Mouse (Mus musculus) gastrocnemius, adult 2 months (tissue): ENCODE measurements around the gene Rpl35. TPM values are rescaled to one million over a fixed set of nuclear protein-coding genes. Genes with fewer than 3 reads are reported as not detected.

ENCODE experiments used
- DNase-seq: peaks from one replicate; pipeline ENCODE4 v3.0.0; 2022
- H3K27ac ChIP-seq: fragments of 200-600 bp; 2 replicates; pipeline ENCODE4 v1.8.1; 2022; ENCODE audit warnings: mild to moderate bottlenecking
- H3K4me3 ChIP-seq: fragments of 200-600 bp; 2 replicates; pipeline ENCODE4 v1.8.1; 2022; ENCODE audit warnings: mild to moderate bottlenecking, moderate library complexity
- CTCF ChIP-seq: fragments of 200-600 bp; IDR thresholded peaks from 2 replicates; pipeline ENCODE4 v1.8.1; 2022; ENCODE audit warnings: antibody characterized with exemption, mild to moderate bottlenecking, moderate library complexity
- intact Hi-C: fragments of 180-260 bp; cut with DNase I; formaldehyde crosslinking; loops from one replicate; pipeline ENCODE4 v1.15.1; 2025
- total RNA-seq, 2 experiments: library from RNA; stranded (reverse); gene quantifications; 2 replicates each; pipeline ENCODE4 v1.2.3; 2021

Gene Rpl35
- total RNA-seq, 2 experiments from 2014 or later, result 264 to 300 TPM

DNA sequence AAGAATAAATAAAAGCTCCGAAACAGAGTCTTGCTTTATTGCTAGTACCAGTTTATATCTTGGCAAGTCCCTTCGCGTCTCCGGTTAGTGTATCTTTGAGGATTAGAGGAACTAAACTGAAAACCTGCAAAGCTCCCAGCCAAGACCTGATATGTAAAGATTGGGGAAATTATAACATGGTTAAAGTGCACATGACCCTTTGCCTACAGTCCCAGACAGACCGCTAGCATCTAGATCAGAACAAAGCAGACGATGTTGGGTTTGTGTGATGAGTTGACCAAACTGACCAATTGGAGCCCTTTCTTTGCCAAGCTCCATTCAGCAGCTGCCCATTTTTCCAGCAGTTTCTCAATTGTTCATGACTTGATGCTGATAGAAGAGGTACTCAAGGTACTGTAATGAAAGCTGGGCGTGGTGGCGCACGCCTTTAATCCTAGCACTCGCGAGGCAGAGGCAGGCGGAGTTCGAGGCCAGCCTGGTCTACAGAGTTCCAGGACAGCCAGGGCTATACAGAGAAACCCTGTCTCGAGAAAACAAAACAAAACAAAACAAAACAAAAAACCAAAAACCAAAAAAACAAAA lies 816 bp upstream of the Rpl35 start:
- Histone ChIP-seq H3K4me3 (peak overlapping the region; percentile 94), H3K27ac (peak overlapping the region; percentile 88)
- no peak for TF ChIP-seq CTCF
- intact Hi-C loops, result loop anchor here (10.0 kb wide), 1 partner anchor 361 kb away; the partner anchor contains the start of gene Psmb7
- no peak for DNase-seq

DNA sequence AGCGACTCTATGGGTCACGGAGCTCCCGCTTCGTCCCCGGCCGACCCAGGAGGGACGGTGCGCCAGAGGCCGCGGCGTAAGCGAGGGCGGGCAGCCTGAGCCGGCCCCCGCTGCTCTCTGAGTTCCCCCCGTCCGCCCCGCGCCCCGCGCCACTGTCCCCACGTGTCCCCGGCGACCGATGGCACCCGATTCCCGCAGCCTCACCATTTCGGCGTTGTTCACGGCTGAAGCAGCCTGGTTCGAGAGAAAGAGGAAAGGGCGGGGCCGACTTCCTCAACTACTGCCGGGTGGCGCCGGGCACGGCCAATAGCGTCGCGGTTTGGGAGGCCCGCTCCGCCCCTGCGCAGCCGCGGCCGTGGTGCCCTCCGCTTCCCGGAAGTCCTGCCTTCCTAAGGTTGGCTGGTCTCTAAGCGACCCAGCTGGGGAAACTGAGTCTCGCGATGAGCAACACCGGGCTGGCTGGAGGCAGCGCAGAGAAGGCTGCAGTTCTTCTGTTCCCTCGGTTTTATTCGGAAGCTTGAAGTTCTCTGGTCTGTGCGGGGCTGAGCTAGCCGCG lies 466 bp downstream of the Rpl35 start, which contains the start of gene Arpc5l:
Arpc5l (plus strand) TSS at position 469 of the 556 bp plus-strand sequence.
- TF ChIP-seq CTCF, result no peak
- intact Hi-C loops, result loop anchor here (10.0 kb wide), 1 partner anchor 360 kb away; the partner anchor contains the start of gene Psmb7
- peak; percentile 95 for DNase-seq
- H3K4me3 ChIP-seq, result peak within 1 kb of the TSS; percentile 94
- peak within 1 kb of the TSS; percentile 88 for H3K27ac ChIP-seq

- H3K27ac ChIP-seq, result peak overlapping the region; percentile 88
- DNase-seq, result no peak
These were observed 1.1 kb downstream of the Rpl35 start for GRCm38 (mm10) chr2:39004372-39004771.

DNA sequence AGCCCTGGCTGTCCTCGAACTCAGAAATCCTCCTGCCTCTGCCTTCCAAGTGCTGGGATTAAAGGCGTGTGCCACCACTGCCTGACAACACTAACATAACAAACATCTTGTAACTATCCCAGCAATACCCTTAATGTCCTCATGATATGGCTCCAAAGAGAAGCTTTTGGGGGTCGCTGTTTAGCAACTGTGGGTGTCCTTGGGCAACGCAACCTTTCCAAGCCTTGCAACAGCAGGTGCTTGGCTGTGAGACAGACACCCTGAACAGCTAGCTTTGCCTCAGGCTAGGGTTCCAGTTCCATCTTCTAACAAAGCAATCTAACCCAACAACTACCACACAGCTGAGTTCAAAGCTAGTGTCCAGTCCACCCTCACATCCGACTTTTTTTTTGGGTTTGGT lies 1.9 kb downstream of the Rpl35 start:
- no peak for DNase-seq
- Histone ChIP-seq H3K4me3 (peak overlapping the region; percentile 94), H3K27ac (peak overlapping the region; percentile 88; the same call in 1 of the 2 replicates)
- TF ChIP-seq CTCF, result no peak
- intact Hi-C loops, result loop anchor here (10.0 kb wide), 1 partner anchor 359 kb away; the partner anchor contains the start of gene Psmb7

More at GRCm38 (mm10) chr2:39004372-39004771, 1.1 kb downstream of the Rpl35 start:
- H3K4me3 ChIP-seq, result peak overlapping the region; percentile 94
- no peak for TF ChIP-seq CTCF
- intact Hi-C loops, result loop anchor here (10.0 kb wide), 1 partner anchor 360 kb away; the partner anchor contains the start of gene Psmb7

DNA sequence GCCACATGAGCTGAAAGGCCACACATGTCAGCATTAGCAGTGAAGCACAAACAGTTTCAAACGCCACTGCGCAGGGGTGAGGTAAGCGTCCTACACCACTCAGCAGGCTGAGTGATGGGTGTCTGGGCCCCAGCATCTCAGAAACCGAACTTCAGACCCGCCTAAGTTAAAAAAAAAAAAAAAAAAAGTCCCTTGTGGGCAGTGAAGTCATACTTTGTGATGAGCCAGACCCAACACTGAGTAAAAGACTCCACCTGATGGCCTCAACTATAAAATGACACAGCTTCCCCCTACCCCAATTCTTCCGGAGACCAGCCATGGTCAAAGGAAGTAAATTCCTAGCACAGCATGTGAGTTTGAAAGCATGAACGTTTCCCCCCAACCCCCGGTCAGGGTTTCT lies 2.3 kb downstream of the Rpl35 start:
- no peak for TF ChIP-seq CTCF
- intact Hi-C loops, result loop anchor here (10.0 kb wide), 1 partner anchor 358 kb away; the partner anchor contains the start of gene Psmb7
- Histone ChIP-seq H3K4me3 (peak overlapping the region; percentile 94), H3K27ac (no peak overlapping the region)
- no peak for DNase-seq

GRCm38 (mm10) chr2:39001866-39002265 lies 3.6 kb downstream of the Rpl35 start:
- TF ChIP-seq CTCF, result no peak
- no peak for DNase-seq
- Histone ChIP-seq H3K4me3 (no peak overlapping the region), H3K27ac (no peak overlapping the region)
- intact Hi-C loops, result loop anchor here (10.0 kb wide), 1 partner anchor 357 kb away; the partner anchor contains the start of gene Psmb7

DNA sequence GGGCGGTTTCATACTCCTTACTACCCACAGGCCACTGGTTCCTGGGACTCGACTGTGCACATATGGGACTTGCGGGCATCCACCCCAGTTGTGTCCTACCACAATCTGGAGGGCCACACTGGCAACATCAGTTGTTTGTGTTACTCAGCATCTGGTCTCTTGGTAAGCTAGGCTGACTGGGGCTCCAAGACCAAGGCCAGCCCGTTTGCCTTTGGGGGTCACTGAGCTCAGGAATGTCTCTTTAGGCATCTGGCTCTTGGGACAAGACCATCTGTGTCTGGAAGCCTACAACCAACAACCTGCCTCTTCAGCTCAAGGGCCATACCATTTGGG lies 4.9 kb downstream of the Rpl35 start:
- Histone ChIP-seq H3K4me3 (no peak overlapping the region), H3K27ac (no peak overlapping the region)
- peak; percentile 15 for DNase-seq
- TF ChIP-seq CTCF, result no peak
- intact Hi-C loops, result loop anchor here (10.0 kb wide), 1 partner anchor 356 kb away; the partner anchor contains the start of gene Psmb7

DNA sequence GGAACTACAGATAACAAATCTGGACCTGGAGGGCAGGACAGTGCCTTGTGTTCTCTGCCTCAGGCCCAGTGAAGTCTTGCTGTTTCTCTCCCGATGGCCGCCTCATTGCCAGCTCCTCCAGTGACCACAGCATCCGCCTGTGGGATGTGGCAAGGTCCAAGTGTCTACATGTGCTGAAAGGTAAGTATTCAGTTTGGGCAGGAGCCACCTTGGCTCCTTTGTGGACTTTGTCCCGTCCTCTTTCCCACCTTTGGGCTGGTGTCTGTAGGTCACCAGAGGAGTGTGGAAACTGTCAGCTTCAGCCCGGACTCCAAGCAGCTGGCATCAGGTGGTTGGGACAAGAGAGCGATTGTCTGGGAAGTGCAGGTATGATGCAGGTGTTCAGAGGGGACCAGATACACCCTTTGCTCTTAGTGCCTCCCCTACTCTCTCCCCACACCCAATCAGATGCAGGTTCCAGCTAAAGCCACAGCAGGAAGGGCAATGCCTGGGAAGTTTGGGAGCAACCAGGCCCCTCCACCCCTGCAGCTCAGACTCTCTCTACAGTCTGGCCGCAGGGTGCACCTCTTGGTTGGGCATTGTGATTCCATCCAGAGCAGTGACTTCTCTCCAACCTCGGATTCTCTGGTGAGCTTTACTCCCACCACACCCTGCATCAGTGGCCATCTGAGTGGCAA lies 5.4 kb downstream of the Rpl35 start:
- H3K4me3 ChIP-seq, result no peak overlapping the region
- H3K27ac ChIP-seq, result no peak overlapping the region
- DNase-seq, result peak; percentile 14
- intact Hi-C loops, result loop anchor here (5.0 to 10.0 kb wide), 2 partner anchors 203 to 355 kb away; partner anchors contain the start of gene Psmb7
- no peak for TF ChIP-seq CTCF

DNA sequence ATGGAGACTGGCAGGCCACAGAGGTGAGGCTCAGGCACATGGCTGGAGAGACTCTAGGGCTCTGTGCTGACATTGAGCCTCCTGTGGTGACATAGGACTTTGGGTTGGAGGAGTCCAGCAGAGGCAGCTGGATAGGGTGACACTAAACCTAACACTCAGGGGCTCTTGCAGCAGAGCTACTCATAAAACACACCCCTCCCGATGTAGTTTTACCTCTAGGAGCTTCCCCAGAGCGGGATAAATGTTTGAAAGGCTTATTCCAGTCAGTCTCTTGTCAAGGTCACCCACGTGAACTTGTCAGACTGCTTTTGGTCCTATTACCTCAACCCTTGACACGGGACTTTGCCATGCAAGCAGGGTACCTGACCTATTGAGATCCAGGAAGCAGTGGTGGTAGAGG lies 6.0 kb downstream of the Rpl35 start:
- no peak for DNase-seq
- no peak for TF ChIP-seq CTCF
- no peak overlapping the region for H3K4me3 ChIP-seq
- no peak overlapping the region for H3K27ac ChIP-seq
- intact Hi-C loops, result loop anchor here (5.0 kb wide), 1 partner anchor 202 kb away; no protein-coding TSS in a partner anchor

GRCm38 (mm10) chr2:38997386-38998374 lies 7.7 kb downstream of the Rpl35 start, which contains the start of gene Wdr38:
Wdr38 (plus strand) TSS chr2:38997476.
- DNase-seq, result peak; percentile 92
- TF ChIP-seq CTCF, result no peak; the same call in none of the 2 replicates
- intact Hi-C loops, result loop anchor here (1.0 to 5.0 kb wide), 2 partner anchors 70 to 200 kb away; partner anchors contain the start of gene Nr6a1
- H3K4me3 ChIP-seq, result peak within 1 kb of the TSS; percentile 82
- peak within 1 kb of the TSS; percentile 85 for H3K27ac ChIP-seq

GRCm38 (mm10) chr2:38992452-38992851 lies 13.0 kb downstream of the Rpl35 start:
- Histone ChIP-seq H3K4me3 (no peak overlapping the region), H3K27ac (no peak overlapping the region)
- TF ChIP-seq CTCF, result no peak
- intact Hi-C loops, result no loop called here
- DNase-seq, result no peak
